Mouse (Mus musculus) myocyte (in vitro differentiated cells): Measurements from ENCODE around the gene Ccdc73.

Experiments used
- POLR2A ChIP-seq: IDR thresholded peaks from one replicate; pipeline ENCODE4 v1.6.1; 2011; ENCODE audit warnings: low read depth, mild to moderate bottlenecking, control low read depth, moderate library complexity; ENCODE audit not compliant: insufficient read length
- REST ChIP-seq: IDR thresholded peaks from one replicate; pipeline ENCODE4 v1.6.1; 2011; ENCODE audit warnings: mild to moderate bottlenecking, control low read depth, moderate library complexity; ENCODE audit not compliant: insufficient read depth, insufficient read length
- SRF ChIP-seq: IDR thresholded peaks from one replicate; pipeline ENCODE4 v1.6.1; 2011; ENCODE audit warnings: low read depth; ENCODE audit not compliant: control insufficient read depth, insufficient read length
- TCF3 ChIP-seq: IDR thresholded peaks from one replicate; pipeline ENCODE4 v1.6.1; 2011; ENCODE audit warnings: low read depth, control low read depth; ENCODE audit not compliant: insufficient read length

GRCm38 (mm10) chr2:104878794-104879193 is 11.2 kb downstream of the Ccdc73 start:
- TF ChIP-seq SRF (no peak), REST (no peak), POLR2A (no peak), TCF3 (no peak)
